Mouse (Mus musculus): ENCODE measurements around the gene Sumo1.
A peak's percentile ranks its signal among the peaks of the same experiment; 100 is the strongest.
"Not testable (repeated sequence)": the region's sequence is repeated elsewhere in the genome, so short reads cannot be mapped to it uniquely, and the experiment has no call there.

Sumo1 gene

DNA sequence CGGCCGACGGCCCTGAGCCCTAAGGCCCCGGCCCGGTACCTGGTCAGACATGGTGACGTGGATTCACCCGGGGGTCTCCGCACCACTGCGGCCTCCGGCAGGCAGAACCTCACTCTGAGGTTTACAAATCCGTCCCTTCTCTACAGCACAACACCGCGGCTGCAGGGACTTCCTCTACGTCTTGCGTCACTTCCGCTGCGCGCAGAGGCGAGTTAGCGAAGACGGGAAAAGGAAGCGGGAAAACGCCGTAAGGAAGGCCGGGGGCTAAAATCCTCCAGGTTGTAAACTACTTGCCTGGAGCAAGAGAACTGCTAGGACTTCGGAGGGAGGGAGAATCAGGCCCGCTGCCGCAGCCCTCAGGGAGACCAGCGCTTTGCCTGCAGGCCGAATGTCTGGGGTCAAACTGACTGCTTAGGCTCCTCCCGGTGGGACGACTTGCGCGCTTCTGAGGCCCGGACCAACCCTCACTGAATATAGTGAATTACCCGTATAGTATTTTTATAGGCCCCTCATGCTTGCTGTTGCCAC lies at the start of gene Sumo1:
Sumo1 (minus strand) TSS at position 194 of the 528 bp plus-strand sequence.
- peak; percentile 80 for DNase-seq (ENCODE audit: low read depth, low spot score)

DNA sequence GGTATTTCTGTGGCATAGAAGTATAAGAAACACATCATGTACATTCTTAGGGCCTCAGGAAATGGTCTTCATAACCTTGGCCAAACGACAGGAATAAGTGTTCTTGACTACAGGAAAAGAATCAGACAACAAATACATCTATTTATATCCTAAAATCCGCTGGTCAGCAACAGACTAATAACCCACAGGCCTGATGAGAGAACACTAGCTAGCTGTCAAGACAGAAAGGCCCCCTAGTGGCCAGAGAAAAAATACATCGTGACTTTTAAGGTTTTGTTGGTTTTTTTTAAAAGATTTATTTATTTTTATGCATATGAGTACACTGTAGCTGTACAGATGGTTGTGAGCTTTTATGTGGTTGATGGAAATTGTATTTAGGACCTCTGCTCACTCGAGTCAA lies 49.3 kb upstream of the Sumo1 start:
- no peak for DNase-seq (ENCODE audit: low read depth, low spot score)

DNA sequence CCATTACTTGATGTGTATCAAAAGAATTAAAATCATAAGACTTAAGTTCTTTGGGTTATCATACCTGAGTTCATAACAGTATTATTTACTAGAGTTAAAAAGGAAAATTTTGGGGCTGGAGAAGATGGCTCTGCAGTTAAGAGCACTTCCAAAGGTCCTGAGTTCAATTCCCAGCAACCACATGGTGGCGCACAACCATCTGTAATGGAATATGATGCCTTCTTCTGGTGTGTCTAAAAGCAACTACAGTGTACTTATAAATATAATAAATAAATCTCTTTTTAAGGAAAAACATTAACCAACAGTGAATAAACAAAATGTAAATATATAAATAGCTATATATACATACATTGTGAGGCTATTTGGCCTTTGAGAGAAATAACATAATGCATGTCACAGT lies 31.1 kb upstream of the Sumo1 start:
- DNase-seq (ENCODE audit: low read depth, low spot score): no peak

DNA sequence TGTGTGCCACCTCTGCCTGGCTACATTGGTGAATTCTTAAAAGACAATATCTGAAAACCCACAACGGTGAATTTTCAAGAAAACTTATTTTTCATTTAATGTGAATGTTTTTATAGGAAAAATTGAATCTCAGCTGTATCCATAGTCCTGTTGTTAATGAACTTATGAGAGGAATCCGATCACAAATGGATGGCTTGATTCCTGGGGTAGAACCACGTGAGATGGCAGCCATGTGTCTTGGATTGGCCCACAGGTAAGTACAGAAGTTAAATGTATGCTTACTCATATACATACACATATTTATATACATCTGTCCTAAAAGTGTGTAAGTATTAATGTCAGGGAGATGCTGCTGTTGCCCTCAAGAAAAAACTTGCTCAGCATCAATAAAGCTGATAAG lies 27.6 kb upstream of the Sumo1 start:
- no peak for DNase-seq (ENCODE audit: low read depth, low spot score)

DNA sequence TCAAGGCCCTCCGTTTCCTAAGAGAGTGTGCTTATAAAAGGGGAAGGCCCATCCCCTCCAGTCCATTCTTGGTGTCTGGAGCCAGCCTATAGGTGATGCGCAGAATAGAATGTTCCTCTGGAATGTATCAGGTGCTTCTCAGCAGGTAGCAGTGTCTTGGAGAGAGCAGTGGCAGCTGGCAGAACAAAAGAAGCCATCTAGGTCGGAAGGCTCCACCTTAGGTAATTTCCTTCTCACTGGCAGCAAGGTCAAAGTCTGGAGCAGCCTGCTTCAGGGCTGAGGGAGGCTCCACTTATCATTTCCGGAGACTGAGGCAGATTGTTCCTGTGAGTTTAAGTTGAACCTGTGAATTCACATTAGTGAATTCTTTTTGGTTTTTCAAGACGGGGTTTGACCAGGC lies 27.1 kb upstream of the Sumo1 start:
- DNase-seq (ENCODE audit: low read depth, low spot score): no peak

DNA sequence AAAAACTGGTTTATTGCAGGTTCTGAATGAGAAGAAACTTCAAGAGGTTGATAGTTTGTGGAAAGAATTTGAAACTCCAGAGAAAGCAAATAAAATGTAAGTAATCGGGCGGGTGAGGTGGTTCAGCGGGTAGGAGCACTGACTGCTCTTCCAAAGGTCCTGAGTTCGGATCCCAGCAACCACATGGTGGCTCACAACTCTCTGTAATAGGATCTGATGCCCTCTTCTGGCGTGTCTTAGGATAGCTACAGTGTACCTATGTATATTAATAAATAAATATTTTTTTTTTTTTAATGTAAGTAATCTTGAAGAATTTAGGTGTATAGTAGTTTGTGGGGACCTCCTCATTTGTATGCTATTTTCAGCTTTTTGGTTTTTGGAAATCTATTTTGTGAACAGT lies 19.8 kb upstream of the Sumo1 start:
- no peak for DNase-seq (ENCODE audit: low read depth, low spot score)

DNA sequence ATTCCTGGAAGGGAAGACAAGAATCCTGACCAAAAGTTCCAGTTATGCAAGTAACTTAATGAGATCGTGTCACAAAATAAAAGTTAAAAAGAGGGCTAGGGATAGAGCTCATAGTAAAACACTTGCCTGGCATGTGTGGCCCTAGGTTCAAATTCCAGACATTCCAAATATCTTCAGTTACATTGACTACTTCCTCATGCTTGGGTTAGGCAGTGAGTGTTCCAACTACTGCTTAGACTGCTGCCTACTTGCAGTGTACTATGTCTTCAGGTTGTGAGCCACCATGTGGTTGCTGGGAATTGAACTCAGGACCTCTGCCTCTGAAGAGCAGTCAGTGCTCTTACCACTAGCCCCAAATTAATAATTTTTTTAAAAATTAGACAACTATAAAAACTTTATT lies 16.9 kb upstream of the Sumo1 start:
- no peak for DNase-seq (ENCODE audit: low read depth, low spot score)

DNA sequence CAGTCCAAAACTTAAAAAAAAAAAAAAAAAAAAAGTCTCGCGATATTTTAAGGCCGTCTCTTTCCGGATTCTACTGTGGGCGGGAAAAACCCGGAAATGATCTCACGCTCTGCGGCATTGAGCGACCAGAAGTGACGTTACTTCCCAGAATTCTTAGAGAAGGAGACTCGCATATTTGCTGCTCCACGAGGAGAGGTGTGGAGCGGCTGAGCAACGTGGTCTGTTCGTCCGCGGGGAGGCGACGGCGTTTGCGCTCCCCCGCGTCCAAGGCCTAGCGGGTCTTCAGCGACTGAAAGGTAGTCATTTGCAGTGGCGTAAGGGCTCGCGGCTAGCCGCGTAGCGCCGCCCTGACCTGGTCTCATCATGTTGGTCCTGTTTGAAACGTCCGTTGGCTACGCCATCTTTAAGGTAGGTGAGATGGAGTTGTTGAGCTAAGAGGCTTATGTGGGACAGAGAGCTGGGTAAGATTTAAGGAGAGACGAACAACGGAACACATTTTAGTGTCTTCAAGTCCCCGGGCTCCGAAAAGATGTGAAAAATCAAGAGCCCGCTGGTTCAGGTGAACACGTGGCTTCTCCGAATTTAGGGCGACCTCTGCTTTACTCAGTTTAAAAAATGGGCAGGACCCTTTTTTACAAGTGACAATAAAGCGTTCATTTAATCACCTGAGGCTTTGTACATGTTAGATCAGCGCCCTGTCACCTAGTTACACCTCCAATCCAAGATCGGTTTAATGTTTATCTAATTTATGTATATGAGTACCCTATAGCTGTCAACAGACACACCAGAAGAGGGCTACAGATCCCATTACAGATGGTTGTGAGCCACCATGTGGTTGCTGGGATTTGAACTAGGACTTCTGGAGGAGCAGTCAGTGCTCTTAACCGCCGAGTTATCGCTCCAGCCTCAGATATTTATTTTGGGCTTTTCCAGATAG lies 14.5 kb upstream of the Sumo1 start, which contains the start of gene Nop58:
Nop58 (plus strand) TSS at position 153 of the 937 bp plus-strand sequence.
- DNase-seq (ENCODE audit: low read depth, low spot score): peak; percentile 95

DNA sequence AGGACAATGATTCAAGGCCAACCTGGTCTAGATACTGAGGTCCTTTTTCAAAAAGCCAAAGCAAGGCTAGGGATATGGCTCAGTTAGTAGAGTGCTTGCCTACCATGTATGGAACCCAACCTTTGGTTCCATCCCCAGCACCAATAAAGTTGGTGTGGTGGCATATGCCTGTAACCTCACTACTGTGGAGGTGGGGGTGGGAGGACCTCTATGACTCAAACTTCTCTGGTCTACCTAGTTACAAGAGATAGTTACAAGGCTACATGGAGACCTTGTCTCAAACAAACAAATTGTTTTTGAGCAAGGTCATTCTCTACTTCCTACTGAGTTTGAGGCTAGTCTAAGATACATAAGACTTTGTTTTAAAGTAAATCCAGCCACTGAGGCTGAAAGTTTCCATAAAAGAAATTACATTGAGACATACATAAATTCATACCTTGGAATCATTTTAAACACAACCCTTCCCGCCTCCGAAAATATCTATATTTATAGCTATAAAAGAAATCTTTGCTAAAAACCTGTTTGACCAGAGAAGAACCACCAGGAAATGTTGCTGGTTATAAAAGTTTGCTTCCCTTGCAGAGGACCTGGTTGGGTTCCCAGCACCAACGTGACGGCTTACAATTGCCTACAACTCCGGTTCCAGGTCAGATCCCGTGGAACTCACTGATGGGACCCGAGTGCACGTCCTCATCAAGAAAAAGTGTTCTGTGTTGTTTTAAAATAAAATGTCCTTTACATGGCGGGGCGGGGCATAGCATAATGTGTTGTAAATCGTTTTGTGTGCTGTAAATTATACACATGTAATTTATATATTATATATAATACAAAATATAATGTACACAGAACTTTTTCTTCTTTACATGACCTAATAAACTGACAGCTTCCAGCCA lies 13.5 kb upstream of the Sumo1 start:
- no peak for DNase-seq (ENCODE audit: low read depth, low spot score)

DNA sequence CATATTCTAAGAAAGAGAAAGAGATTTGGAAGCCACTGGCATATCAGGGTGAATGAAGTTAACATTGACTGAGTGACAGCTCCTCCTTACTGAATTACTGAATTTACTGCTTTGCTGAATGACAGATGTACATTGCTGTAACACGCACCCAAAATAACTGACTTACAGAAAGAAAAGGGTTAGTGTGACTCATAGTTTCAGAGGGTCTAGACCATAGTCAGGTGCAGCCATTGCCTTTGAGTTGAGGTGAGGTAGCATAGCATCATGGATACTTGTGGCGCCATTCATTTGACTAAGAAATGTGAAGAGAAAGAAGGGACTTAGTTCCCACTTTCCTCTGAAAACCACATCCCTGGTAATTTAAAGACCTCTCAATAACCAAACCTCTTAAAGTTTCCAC lies 3.0 kb upstream of the Sumo1 start:
- DNase-seq (ENCODE audit: low read depth, low spot score): no peak

DNA sequence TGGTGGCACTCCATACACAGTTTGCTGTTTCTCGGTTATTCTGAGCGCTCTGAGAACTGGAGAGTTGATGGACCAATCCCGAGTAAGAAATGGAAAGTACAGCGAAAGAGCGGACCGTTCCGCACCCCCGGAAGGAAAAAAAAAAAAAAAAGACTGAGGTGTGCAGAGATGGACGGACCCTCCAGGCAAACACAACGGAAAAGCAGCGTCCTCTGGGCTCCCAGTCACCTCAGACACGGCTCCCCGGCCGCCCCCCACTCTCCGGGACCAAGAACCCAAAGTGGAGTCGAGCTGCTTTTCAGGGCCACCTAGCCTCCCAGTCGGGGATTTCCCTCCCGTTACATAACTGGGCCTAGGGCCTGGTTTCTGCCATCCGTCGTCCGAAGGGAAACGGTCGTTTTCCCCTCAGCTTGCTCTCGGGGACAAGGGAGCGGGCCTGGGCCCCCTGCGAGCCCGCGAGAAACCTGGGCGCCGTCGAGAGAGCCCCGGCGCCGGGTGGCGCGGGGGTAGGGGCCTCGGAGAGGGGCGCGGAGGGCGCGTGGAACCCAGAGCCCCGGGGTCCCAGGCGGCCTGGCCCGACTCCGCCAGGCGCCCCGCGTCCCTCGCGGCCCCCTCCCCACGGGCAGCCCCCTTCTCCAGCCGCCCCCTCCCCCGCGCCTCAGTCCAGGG lies 538 bp downstream of the Sumo1 start:
- DNase-seq (ENCODE audit: low read depth, low spot score): no peak

DNA sequence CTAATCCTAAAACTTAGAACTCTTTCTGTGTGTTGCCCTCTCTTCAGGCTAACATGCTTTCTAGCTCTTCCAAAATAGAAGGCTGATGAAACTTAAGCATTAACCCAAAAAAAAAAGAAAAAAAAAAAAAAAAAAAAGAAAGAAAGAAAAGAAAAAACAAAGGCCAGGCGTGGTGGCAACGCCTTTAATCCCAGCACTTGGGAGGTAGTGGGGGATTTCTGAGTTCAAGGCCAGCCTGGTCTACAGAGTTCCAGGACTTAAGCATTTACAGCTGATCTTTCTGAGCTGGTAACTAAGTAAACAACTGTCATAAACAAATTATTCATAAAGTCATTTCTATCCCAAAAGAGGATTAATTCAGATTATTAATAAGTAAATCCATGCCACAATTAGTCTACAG lies 1.8 kb downstream of the Sumo1 start:
- no peak for DNase-seq (ENCODE audit: low read depth, low spot score)

DNA sequence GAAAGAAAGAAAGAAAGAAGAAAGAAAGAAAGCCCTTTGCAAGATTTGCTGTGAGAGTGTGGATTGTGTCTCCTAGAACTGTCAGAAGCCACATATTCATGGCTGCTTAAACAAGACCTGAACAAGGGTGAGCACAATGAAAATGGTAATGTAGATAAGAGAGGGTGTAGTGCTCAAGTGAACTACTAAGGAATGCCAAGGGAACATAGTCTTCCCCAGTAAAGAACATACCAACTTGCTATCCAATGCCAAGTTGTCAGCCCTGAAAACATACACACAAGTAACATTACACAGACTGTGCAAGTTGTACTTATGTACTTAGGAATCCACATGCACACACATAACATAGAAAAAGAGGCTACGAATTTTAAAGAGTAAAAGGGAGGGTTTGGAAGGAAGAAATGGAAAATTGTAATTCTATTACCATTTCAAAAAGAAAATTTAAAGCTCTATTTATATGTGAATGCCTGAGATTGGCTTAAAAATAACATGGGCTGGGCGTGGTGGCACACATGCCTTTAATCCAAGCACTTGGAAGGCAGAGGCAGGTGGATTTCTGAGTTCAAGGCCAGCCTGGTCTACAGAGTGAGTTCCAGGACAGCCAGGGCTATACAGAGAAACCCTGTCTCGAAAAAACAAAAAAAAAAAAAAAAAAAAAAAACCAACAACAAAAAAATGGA lies 7.0 kb downstream of the Sumo1 start:
- no peak for DNase-seq (ENCODE audit: low read depth, low spot score)

DNA sequence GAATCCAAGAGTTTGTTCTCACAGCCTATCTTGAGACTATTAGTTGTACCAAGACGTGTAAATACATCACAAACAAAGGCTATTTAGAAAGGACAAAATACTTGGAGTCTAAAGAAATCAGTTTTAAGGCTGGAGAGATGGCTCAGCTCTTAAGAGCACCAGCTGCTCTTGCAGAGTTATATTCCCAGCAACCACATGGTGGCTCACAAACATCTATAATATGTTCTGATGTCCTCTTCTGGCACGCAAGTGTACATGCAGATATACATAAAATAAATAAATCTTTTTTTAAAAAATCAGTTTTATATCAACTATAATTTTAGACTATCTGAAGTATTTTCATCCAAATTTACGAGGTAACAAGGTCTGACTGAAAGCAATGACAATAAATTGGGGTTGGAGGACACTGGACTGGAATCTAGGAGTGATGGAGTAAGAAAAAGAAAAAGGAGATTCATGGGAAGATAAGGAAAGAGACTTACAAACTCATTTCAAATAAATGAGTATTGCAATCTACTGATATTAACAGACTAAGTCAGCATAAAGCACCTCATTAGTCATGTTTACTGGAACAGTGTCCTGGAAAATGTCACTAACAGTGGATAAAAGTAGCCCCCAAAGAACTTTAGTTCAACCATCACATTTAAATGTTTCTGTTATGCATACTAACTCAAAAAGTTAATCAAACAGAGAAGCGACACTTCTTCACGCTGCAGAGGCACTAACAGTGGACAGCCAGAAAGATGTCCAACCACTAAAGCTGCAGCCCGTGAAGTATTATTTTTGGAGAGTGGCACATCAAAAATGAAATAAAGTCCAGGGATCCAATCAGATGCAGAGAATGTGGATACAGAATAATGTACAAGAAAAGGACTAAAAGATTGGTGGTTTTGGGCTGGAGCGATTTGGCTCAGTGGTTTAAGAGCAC lies 14.1 kb downstream of the Sumo1 start:
- no peak for DNase-seq (ENCODE audit: low read depth, low spot score)

DNA sequence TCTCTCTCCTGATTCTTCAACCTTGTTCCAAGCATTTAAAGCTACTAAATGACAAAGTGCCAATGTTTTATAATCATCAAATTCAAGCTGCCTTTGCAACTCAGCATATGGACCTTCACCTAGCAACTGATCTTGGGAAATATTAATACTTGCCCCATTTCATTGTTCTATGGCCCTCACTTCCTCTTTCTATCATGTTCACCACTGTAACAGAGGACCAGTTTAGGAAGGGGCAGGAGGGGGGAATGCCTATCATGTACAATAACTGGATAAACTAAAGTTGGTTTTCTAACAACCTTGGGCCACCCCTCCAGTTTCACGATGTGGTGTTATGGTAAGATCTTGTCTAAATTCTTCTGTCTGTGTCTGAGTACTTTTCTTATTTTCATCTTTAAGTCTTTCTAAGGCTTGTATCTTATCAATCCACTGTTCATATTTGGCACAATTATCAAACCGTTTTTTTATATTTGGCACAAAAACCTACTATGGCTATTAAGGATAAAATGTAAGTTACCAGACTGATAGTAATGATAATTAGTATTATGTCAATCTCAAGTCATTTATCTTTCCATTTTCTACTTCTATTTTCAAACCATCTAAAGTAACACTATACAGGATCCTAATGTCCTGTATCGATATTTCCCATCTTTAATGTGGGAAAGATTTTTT lies 17.3 kb downstream of the Sumo1 start:
- no peak for DNase-seq (ENCODE audit: low read depth, low spot score)

DNA sequence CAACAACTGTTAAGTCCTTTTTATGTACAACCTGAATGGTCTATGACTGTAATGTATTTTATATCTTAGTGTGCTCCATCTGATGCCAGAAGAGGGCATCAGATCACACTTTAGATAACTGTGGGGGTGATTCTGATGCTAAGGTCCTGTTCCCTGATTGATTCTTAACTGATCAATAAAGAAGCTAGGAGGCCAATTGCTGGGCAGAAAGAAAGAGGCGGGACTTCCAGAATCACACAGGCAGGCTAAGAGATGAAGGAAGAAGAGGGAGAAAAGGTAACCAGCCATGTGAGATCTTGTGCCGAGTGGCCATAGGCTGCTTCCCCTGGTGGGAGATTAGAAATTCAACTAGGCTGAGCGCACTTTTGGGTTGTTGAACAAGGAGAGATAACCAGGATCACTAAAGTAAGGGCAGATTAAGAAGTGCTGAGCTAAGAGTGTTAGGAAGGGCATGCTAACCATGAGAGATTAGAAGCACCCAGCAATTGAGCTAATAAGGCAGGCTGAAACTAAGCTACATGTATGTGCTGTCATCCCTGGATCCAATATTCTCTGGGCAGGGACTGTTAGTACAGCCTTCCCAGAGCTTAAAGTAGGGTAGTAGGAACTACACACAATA lies 19.3 kb downstream of the Sumo1 start:
- DNase-seq (ENCODE audit: low read depth, low spot score): no peak

DNA sequence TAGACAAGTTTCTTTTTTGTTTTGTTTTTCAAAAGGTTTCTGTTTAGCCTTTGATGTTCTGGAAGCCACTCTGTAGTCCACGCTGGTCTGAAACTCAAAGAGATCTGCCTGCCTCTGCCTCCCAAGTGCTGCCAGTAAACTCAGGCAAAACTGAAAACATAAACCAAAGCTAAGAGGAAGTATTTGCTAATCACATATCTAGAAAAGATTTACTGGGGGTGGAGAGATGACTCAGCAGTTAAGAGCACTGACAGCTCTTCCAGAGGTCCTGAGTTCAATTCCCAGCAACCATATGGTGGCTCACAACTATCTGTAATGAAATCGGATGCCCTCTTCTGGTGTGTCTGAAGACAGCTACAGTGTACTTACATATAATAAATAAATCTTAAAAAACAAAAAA lies 24.1 kb downstream of the Sumo1 start:
- DNase-seq (ENCODE audit: low read depth, low spot score): not testable (repeated sequence)

DNA sequence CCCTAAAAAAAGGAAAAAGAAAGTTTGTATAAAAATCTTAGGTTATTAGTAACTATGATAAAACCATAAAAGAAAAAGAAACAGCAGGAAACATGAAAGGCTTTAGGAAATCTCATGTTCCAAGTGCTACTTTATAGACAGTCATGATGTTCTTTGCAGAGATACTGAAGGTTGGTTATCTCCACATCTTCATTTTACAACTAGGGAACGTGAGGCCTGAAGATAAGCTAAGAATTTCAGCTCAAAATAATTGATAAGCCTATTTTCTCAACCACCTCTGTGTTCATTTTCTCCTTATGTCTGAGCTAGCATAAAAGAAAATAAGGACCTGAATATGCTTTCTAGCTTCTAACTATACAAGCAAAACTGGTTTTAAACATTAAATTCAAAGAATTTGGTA lies 28.1 kb downstream of the Sumo1 start:
- no peak for DNase-seq (ENCODE audit: low read depth, low spot score)

DNA sequence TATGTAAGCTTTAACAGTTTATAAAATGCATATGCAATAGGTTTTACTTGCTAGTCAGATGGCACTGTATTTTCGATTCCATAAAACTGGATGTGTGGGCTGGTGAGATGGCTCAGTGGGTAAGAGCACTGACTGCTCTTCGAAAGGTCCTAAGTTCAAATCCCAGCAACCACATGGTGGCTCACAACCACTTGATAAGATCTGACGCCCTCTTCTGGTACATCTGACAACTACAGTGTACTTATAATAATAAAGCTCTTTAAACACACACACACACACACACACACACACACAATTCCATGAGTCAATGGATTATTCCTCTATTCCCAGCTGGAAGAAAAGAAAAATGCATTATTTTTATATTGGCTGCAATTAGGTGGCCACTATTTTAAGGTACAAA lies 32.3 kb downstream of the Sumo1 start:
- DNase-seq (ENCODE audit: low read depth, low spot score): no peak
